Mouse (Mus musculus) frontal cortex, adult (tissue): ENCODE measurements around the gene Shc3.

Experiments used
- ATAC-seq: cut with Nextera tagmentation; 2 replicates; pipeline ENCODE4 v1.9.2; 2017; ENCODE audit warnings: mild to moderate bottlenecking, moderate library complexity, mixed read lengths; ENCODE audit not compliant: low TSS enrichment

Shc3 gene

DNA sequence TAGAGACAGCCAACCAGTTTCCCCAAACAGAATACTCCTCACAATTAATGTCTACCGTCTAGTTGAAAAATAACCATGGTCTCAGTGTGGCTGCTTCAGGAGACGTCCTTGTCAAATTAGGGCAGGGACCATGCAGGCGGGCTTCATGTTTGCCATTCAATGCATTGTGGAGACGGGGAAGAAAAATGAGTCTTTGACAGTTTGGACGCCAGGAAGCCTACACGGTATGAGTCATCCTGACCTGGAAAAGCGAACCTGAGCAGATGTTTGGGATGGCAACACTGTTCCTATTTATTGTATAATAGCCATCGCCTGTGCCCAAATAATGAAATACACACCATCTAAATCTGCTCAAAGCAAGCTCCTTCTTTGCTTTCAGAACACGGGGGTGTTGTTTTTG is 83.9 kb downstream of the Shc3 start:
- peak; percentile 53; the same call in 1 of the 2 replicates for ATAC-seq

DNA sequence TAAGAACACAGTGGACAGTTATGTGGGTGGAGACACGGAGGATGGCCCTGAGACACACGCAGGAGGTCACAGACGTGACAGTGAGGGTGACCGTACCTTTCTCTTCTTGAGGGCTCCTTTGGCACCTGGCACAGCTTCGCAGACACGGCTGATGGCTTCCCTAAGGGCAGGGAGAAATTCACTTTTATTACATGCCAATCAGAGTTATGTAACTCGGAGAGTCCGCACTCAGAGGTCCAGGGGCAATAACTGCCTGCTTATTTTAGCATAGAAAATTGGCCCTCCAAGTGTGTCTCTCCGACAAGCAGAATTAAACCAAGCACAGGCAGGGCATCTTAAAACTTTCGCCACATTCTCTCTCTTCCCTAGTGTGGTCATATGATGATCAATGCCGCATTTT is 86.4 kb downstream of the Shc3 start:
- ATAC-seq: no peak

GRCm38 (mm10) chr13:51480341-51481011 is 88.7 kb downstream of the Shc3 start:
- ATAC-seq: no peak

- ATAC-seq: no peak
These were observed 89.4 kb downstream of the Shc3 start for GRCm38 (mm10) chr13:51479826-51480225.

DNA sequence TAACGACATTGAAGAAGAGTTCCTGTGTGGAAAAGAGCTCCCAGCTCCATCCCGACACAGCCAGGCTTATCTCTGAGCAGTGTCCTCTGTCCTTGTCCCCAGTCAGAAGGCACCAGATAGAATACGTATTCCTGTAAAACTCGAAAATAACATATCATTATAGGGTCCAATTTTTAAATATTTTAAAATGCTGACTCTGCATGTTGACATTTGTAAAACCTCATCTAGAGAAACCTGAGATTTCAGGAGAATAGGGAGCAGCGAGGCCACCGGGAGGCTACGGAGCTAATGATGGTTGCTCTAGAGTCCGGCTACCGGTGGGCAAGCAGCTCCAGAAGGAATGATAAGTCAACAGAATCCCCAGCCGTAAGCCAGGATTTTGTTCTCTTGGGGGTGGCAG is 92.2 kb downstream of the Shc3 start:
- ATAC-seq: no peak; the same call in 1 of the 2 replicates

GRCm38 (mm10) chr13:51468697-51469250 is 100.4 kb downstream of the Shc3 start:
- no peak for ATAC-seq

DNA sequence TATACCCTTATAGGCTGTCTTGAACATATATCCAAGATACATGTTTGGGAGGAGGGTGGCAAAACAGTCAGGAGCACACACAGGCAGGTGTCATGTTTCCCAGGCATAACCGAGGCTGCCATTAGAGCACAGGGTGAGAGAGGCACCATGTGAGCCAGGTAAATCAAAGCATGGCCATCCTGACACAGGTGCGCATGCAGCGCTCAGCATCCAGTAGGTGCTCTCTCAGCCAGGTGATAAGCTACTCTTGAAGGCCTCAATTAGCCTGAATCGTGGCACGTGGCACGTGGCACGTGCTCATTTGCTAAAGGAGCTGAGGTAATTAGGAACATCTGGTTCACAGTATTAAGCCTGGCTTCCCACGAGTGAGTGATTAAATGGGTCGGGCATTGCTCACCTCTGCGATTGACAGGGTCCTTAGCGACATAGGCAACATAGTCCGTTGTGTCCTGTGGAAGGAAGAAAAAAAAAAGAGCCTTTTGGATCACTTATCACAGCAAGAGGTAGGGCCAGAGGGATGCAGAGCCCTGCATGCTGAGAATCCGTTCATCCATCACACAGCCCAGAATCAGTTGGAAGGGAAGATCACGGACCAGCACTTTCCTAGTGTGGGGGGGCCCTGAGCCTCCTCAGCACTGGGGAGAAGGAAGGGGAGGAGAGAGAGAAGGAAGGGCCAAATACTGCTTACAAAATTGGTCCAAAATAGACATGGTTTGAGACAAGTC is 102.9 kb downstream of the Shc3 start:
- ATAC-seq: no peak

DNA sequence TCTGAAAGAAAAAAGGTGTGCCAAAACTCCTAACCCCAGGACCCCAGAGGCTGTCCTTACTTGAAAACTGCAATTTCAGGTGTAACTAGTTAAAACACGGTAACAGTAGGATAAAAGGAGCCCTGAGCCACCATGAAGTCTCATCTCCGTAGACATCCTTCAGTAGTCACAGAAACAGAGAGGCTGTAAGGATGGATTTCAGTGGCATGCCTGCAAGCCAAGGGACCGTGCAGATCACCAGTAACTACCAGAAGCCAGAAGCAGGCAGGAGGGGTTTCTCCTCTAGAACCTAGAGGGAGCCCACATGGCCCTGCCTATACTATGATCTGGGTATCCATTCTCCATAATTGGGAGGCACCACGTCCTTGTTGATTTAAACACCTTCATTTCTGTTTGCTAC is 104.9 kb downstream of the Shc3 start:
- no peak for ATAC-seq

GRCm38 (mm10) chr13:51456190-51456878 is 112.9 kb downstream of the Shc3 start:
- ATAC-seq: no peak

GRCm38 (mm10) chr13:51446550-51446949 is 122.7 kb downstream of the Shc3 start:
- no peak for ATAC-seq

- peak; percentile 52 for ATAC-seq
These were observed 126.3 kb downstream of the Shc3 start for GRCm38 (mm10) chr13:51442922-51443321.

GRCm38 (mm10) chr13:51437105-51438085 is 131.8 kb downstream of the Shc3 start:
- ATAC-seq: no peak

DNA sequence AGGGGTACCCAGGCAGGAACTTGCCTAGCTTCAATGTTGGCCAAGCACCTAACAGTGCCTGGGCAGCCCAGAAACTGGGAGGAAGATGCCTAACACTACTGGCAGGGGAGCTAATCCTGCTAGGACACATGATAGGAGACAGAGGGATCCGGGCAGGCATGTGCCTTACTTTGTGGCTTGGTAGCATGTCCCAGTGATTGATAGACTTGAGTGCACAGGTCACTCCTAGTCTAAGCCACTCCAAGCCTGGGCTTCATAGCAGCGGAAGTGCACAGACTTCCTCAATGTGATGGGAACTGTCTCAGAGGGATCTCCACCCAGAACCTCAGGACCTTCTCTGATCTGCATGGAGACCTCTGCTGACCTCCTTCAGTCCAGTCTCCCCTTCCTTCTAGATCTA is 134.1 kb downstream of the Shc3 start:
- ATAC-seq: 0 out of 2 replicates have a peak, but pooled peaks have one; percentile 5

GRCm38 (mm10) chr13:51434460-51434859 is 134.8 kb downstream of the Shc3 start:
- peak; percentile 56 for ATAC-seq

GRCm38 (mm10) chr13:51433371-51433770 is 135.8 kb downstream of the Shc3 start:
- ATAC-seq: no peak

GRCm38 (mm10) chr13:51425662-51426443 is 143.4 kb downstream of the Shc3 start:
- ATAC-seq: no peak

DNA sequence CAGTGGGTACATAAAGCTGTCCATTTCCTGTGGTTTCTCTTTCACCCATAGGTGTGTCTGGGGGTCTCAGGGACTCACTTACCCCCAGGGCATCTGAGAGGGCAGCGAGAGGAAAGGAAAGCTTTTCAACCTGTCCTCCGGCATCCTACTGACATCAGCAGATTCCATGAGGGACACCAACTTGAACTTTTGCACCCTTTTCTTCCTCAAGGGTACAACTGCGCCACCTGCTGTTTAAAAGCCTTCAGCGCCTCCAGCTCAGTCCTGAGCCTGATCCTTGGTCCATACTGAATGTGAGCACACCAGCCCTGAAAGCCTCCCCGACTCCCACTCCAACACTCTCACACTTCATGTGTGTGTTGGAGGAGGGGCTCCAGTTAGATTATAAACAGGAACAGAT is 144.6 kb downstream of the Shc3 start:
- peak; percentile 31; the same call in 1 of the 2 replicates for ATAC-seq

- ATAC-seq: no peak
These were observed 145.6 kb downstream of the Shc3 start for GRCm38 (mm10) chr13:51423647-51424046.

DNA sequence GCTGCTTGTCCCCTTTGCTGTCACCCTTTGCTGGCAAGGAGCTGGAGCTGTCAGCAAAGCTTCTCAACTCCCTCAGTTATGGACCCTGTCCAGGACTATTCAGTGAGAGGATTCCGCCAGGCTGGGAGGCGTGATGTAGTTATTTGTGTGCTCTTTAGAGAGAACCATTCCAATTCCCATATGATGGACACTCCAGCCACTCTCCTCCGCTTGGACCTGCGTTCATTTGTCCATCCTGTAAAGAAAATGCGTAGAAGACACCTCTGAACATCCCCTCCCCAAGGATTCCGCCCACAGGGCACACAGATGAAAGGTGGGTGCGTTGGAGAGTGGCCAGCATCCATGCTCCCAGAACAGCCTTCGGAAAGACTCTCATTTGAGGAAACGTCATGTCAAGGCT is 148.4 kb downstream of the Shc3 start:
- ATAC-seq: peak; percentile 39

DNA sequence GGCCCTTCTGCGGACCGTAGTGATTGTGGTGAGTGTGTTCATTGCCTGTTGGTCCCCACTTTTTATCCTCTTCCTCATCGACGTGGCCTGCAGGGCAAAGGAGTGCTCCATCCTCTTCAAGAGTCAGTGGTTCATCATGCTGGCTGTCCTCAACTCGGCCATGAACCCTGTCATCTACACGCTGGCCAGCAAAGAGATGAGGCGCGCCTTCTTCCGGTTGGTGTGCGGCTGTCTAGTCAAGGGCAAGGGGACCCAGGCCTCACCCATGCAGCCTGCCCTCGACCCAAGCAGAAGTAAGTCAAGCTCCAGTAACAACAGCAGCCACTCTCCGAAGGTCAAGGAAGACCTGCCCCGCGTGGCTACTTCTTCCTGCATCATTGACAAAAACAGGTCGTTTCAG is 149.7 kb downstream of the Shc3 start:
- ATAC-seq: no peak
